Mouse (Mus musculus) E14TG2a.4 (cell line): ENCODE results near the gene Clybl.

Experiments used
- CTCF ChIP-seq: conservative IDR thresholded peaks from 2 replicates; pipeline ENCODE4 v1.5.1; 2014; ENCODE audit warnings: low read length
- NANOG ChIP-seq: IDR thresholded peaks from 2 replicates; pipeline ENCODE4 v1.6.1; 2014; ENCODE audit warnings: borderline replicate concordance, low read length, mixed read lengths

- no peak for TF ChIP-seq CTCF
- no peak for TF ChIP-seq NANOG
Measured at GRCm38 (mm10) chr14:122399906-122400305, 218.4 kb downstream of the Clybl start.
